Mouse (Mus musculus): ENCODE results near the gene Basp1.

DNA sequence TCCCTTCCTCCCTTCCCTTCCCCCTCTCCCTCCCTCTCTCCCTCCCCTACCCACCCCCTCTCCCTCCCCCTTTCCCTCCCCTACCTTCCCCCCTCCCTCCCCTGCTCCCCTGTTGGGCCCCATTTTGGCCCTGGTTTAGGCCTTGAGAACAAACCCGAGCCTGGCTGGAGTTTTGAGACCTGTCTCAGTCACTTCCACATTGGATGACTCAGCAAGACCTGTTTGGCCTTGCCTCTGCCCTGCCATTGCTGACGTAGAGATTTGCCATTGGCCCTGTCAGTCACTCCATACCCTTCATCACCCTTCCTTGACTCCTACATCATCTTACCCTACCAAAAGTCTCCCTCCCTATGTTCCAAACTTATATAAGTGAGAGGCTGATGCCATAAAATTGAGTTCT, 43.9 kb upstream of the Basp1 start:
- TF ChIP-seq CTCF (IDR thresholded peaks at IDR 0.05; ENCODE audit: low read depth): no peak
- no peak for TF ChIP-seq EP300 (IDR thresholded peaks at IDR 0.05; ENCODE audit: low read depth)
